Mouse (Mus musculus) embryonic facial prominence, embryonic 12.5 days (tissue): Measurements from ENCODE around the gene Npb. TPM values are rescaled to one million over a fixed set of nuclear protein-coding genes. Genes with fewer than 3 reads are reported as not detected.
"Not testable (repeated sequence)": the region's sequence is repeated elsewhere in the genome, so short reads cannot be mapped to it uniquely, and the experiment has no call there.

ENCODE experiments used
- ATAC-seq: fragments of 200-750 bp; cut with Nextera tagmentation; 2 replicates; pipeline ENCODE4 v1.8.0; 2017; ENCODE audit not compliant: insufficient number of reproducible peaks, insufficient read depth, low FRiP score, low TSS enrichment
- H3K27ac ChIP-seq: fragments of 300-500 bp; sonication (generic); 2 replicates; pipeline ENCODE4 v1.5.1; 2016; ENCODE audit warnings: mild to moderate bottlenecking
- H3K27me3 ChIP-seq: fragments of 300-500 bp; sonication (generic); 2 replicates; pipeline ENCODE4 v1.6.1; 2016; ENCODE audit warnings: mild to moderate bottlenecking, moderate library complexity
- H3K36me3 ChIP-seq: fragments of 300-500 bp; sonication (generic); 2 replicates; pipeline ENCODE4 v1.6.1; 2016; ENCODE audit warnings: mild to moderate bottlenecking
- H3K4me1 ChIP-seq: fragments of 300-500 bp; sonication (generic); 2 replicates; pipeline ENCODE4 v1.6.1; 2016
- H3K4me2 ChIP-seq: fragments of 300-500 bp; sonication (generic); replicated peaks from 2 replicates; pipeline ENCODE4 v1.6.1; 2016; ENCODE audit warnings: mild to moderate bottlenecking, moderate library complexity
- H3K4me3 ChIP-seq: fragments of 300-500 bp; sonication (generic); 2 replicates; pipeline ENCODE4 v1.5.1; 2016; ENCODE audit warnings: mild to moderate bottlenecking
- H3K9ac ChIP-seq: fragments of 300-500 bp; sonication (generic); 2 replicates; pipeline ENCODE4 v1.6.1; 2016; ENCODE audit warnings: mild to moderate bottlenecking, moderate library complexity
- H3K9me3 ChIP-seq: fragments of 300-500 bp; sonication (generic); 2 replicates; pipeline ENCODE4 v1.6.1; 2016; ENCODE audit warnings: mild to moderate bottlenecking, moderate library complexity
- WGBS: fragments of 180-500 bp; shearing (Covaris S2); methylation state at CpG from one replicate; pipeline ENCODE4 v1.1.7; 2016; 5-methylcytosine and 5-hydroxymethylcytosine counted together
- polyA plus RNA-seq: library from polyadenylated mRNA; unstranded; fragments of >200 nt; fragmentation: Nextera tagmentation; extraction: Ambion mirVana; gene quantifications from 2 replicates; pipeline ENCODE4 v1.2.1, GENCODE M21; 2016

Gene Npb
- polyA plus RNA-seq, 1 experiment from 2014 or later: 0.99 TPM

DNA sequence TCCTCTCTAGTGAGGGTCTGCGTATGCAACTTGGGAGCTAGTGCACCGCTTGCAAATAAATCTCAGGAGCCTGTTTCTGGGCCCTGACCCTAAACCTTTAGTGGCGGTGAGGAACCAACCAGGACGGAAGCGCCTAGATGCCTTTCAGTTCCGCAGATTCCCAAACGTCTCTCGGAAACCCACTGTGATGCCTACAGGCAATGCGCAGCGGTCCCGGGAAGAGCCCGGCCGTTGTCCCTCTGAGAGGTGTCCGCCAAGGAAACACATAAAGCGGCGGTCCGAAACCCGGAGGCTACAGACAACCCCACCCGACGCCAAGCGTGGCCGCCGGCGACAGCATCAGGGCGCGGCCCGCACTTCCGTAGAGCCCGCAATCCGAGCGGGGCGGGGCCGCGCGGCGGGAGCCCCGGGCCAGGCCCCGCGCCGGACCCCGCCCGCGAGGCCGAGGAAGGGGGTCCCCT lies 27.4 kb upstream of the Npb start:
- ATAC-seq: no peak
- Histone ChIP-seq H3K27me3 (no peaks in the 10 kb centered on the region), H3K9ac (peak overlapping the region; percentile 98), H3K4me1 (peaks cover 27% of the 10 kb centered on the region), H3K27ac (peak overlapping the region; percentile 92), H3K4me3 (peak overlapping the region; percentile 92), H3K4me2 (peak overlapping the region; percentile 95), H3K9me3 (no peaks in the 10 kb centered on the region; the same call in 1 of the 2 replicates), H3K36me3 (peaks cover 50% of the 10 kb centered on the region)
- 1% methylated on average over 42 of the region's 44 CpGs for WGBS

DNA sequence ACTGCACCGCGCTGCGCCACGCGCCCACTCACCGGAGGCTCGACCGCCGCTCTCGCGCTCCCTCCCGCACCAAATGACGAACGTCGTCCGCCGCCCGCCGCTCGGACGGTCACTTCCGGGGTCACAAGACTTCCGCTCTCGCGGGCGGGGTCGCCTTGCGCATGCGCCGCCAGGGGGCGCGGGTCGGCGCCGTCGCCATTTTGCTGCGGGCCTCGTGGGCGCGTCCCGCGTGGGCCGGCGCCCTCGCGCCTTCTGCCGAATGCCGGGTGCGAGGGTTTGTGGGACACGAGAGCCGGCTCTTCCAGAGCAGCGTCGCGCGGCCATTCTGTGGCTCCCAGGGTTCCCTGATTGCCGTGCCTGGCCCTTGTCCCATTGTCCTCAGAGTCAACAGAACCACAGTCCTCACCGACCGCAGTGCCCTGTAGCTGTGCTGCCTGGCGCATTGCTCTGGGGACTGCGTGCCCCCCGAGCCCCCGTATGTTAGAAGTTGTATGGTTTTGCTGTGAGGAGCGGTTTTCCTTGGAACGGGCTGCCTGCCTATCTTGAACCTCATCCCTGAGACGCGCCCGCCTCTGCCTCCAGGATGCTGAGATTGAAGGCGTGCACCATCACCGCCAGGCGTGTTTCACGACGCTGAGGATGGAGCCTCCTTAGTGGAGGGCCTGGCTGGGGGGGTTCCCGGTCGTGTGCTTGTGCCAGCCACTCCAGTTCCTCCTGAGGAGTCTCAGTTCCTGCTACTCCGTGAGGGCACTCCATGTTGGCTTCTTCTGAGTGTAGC lies 26.6 kb upstream of the Npb start, which contains the start of gene Arhgdia:
TSS of gene Arhgdia (minus strand) at position 135 of the 778 bp plus-strand sequence.
- WGBS: 5% methylated on average over 75 of the region's 75 CpGs
- no peaks in the 10 kb centered on the region; the same call in 1 of the 2 replicates for H3K9me3 ChIP-seq
- H3K36me3 ChIP-seq: peaks cover 58% of the 10 kb centered on the region
- H3K4me1 ChIP-seq: peaks cover 27% of the 10 kb centered on the region
- H3K9ac ChIP-seq: peak within 1 kb of the TSS; percentile 98
- H3K4me2 ChIP-seq: peak within 1 kb of the TSS; percentile 95
- peak within 1 kb of the TSS; percentile 92 for H3K4me3 ChIP-seq
- no peaks in the 10 kb centered on the region for H3K27me3 ChIP-seq
- 0 out of 2 replicates have a peak, but pooled peaks have one; percentile 25 for ATAC-seq
- peak within 1 kb of the TSS; percentile 92 for H3K27ac ChIP-seq

DNA sequence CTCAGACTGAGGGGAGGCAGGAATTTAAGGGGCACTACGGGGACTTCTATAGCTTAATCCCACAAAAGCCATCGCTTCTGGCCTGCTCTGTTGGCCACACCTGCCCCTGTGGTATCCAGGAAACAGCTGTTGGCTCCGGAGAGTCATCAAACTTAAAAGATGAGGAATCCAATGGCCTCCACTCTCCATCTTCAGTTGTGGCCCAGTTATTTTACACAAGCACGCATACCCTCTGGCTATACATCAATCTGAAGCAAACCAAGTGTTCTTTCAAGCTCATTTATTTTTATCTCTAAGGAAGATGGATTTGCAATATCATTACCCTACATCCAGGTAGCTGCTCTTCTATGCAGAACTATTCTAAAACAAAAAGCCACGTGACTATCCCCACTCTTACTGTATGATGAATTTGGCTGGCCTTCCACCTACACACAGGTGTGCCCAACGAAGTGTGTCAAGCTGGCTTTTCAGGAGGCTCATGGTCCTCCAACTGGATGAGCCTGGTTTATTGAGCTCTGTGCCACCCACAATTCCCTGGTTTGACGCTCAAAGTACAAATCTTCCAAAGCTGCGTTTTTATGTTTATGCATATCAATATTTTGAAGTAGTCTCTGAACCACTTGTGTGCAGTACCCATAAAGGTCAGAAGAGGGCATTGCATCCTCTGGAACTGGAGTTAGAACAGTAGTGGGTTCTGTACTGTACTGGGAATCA lies 25.9 kb upstream of the Npb start:
- ATAC-seq: no peak; the same call in 1 of the 2 replicates
- peaks cover 27% of the 10 kb centered on the region for H3K4me1 ChIP-seq
- peak overlapping the region; percentile 95 for H3K4me2 ChIP-seq
- no peaks in the 10 kb centered on the region for H3K27me3 ChIP-seq
- peak overlapping the region; percentile 92 for H3K27ac ChIP-seq
- no peaks in the 10 kb centered on the region; the same call in 1 of the 2 replicates for H3K9me3 ChIP-seq
- peak overlapping the region; percentile 98; the same call in 1 of the 2 replicates for H3K9ac ChIP-seq
- WGBS: 77% methylated on average over 8 of the region's 8 CpGs
- peak overlapping the region; percentile 92 for H3K4me3 ChIP-seq
- peaks cover 63% of the 10 kb centered on the region for H3K36me3 ChIP-seq

DNA sequence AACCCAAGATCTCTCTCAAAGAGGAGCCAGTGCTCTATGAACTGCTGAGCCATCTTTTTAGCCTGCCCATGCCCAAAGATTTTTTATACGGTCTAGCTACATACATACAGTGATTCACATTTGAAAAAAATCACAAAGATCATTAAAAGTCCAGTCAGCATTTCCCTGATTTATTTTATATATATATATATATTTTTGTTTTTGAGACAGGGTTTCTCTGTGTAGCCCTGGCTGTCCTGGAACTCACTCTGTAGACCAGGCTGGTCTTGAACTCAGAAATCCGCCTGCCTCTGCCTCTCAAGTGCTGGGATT lies 25.3 kb upstream of the Npb start:
- H3K9ac ChIP-seq, H3K27me3 ChIP-seq, ATAC-seq, H3K4me2 ChIP-seq, H3K4me3 ChIP-seq, H3K9me3 ChIP-seq, H3K27ac ChIP-seq: not testable (repeated sequence)
- Histone ChIP-seq H3K36me3 (peaks cover 60% of the 10 kb centered on the region), H3K4me1 (peaks cover 27% of the 10 kb centered on the region)
- WGBS: 96% methylated on average over 2 of the region's 2 CpGs

DNA sequence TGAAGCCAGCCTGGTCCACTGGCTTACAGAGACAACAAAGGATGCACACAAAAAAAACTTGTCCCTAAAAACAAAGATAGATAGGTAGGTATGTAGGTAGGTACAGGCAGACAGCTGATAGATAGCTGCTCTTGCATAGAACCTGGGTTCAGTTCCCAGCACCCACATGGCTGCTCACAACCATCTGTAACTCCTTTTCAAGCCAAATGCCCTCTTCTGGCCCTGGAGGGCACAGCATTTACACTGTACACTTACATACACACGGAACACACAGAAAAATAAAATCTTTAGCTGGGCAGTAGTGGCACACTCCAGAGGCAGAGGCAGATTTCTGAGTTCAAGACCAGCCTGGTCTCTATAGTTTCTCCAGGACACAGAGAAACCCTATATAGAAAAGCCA lies 24.3 kb upstream of the Npb start:
- Histone ChIP-seq H3K27me3 (no peaks in the 10 kb centered on the region), H3K36me3 (peaks cover 58% of the 10 kb centered on the region), H3K9me3 (no peaks in the 10 kb centered on the region; the same call in 1 of the 2 replicates), H3K9ac (no peak overlapping the region), H3K4me2 (no peak overlapping the region), H3K4me1 (peaks cover 24% of the 10 kb centered on the region), H3K27ac (no peak overlapping the region), H3K4me3 (no peak overlapping the region)
- 91% methylated on average over 1 of the region's 1 CpGs for WGBS
- no peak for ATAC-seq

DNA sequence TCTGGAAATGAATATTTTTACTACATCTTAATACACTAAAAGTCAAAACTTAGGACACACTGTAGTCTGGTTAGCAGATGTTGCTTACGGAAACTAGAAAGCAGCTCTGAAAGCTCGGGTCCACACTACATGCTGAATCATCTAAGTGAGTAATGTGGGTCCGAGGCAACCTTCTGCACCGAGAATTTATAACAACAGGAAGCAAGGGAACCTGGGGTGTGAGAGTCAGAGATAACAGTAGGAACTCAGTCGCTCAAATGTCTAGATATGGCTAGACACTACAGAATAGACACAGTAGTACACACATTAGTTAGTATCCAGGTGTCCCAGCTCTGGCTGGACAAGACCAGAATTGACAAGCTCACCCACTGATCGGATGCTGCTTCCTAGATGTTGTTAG lies 19.7 kb upstream of the Npb start:
- Histone ChIP-seq H3K27ac (no peak overlapping the region), H3K4me3 (no peak overlapping the region), H3K4me1 (no peaks in the 10 kb centered on the region), H3K9ac (no peak overlapping the region), H3K9me3 (no peaks in the 10 kb centered on the region; the same call in 1 of the 2 replicates), H3K27me3 (no peaks in the 10 kb centered on the region), H3K4me2 (no peak overlapping the region), H3K36me3 (peaks cover 85% of the 10 kb centered on the region)
- ATAC-seq: no peak
- WGBS: 93% methylated on average over 6 of the region's 6 CpGs

DNA sequence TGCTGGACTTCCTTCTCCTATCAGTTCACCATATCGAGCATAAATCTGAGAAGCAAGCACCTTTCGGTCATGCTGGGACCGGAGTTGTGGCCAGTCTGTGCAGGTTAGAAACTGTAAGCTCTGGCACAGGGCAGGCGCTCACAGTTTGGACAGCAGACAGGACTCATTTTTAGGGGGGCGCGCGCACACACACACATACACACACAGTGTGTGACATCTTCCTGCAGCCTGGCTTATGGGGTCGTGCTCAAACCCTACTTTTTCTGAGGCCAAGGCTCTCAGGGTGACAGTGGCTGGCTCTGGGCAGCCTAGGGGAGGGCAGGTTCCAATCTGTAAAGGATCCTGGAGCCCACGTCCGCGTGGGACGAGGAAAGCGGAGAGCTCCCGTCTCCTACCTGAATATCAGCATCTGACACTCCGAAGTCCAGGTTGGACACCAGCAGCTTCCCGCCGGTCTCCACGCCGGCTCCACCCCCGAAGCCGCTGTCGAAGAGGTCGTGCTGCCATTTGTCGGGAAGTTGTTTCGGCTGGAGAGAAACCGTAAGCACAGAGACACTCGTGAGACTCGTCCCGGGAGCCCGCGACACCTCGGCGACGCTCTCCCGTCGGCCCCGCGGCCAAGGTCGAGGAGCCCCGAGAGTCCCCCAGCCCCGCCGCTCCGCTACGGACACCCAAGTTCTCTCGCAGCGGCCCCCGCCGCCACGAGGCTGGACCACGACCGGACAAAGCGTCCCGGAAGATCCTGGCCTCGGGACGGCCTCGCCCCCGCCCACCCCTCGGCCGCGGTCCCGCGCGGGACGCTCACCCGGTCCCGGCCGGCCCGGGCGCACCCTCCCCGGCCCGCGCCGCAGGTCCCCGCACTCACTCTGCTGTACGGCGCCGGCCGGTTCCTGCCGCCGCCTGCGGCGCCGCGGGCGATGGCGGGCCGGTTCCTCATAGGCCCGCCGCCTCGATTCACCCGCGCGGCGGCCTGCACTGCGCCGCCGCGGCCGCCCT lies 10.7 kb upstream of the Npb start:
- peak overlapping the region; percentile 100 for H3K9ac ChIP-seq
- peak overlapping the region; percentile 93 for H3K27ac ChIP-seq
- ATAC-seq: peak; percentile 42
- WGBS: 5% methylated on average over 86 of the region's 99 CpGs
- no peaks in the 10 kb centered on the region for H3K9me3 ChIP-seq
- peaks cover 22% of the 10 kb centered on the region for H3K4me1 ChIP-seq
- H3K36me3 ChIP-seq: peaks cover 57% of the 10 kb centered on the region
- peak overlapping the region; percentile 99 for H3K4me3 ChIP-seq
- peak overlapping the region; percentile 97 for H3K4me2 ChIP-seq
- H3K27me3 ChIP-seq: no peaks in the 10 kb centered on the region

DNA sequence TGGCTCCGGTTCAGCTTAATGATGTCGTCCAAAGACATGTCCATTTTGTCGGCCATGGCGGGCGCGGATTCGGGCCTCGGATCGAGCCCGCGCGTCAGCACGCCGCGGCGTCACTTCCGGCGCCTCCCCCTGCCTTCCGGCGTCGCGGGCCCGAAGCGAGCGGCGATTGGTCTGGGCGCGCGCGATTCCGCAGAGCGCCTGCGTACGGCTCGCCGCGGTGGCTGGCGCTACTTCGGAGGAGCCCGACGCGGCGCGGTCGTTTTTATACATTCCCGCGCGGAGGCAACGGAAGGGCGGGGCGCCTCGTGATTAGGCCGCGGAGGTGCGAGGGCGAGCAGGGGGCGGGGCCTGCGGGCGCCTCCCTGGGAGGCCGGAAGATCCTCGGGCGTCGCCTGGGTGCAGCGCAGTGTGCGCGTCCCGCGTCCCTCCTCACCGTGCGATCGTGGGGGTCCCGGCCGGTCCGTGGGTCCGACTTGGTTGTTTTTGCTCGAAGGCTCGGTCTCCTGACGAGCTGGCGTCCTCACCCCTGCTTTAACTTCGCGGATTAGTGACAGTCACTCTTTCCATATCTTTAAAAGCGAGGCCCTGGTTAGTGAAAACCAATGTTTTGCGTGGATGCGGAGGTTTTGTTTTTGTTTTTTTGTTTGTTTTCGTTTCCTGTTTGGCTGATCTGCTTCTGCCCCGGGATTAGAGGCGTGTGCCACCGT lies 9.8 kb upstream of the Npb start, which contains the start of the genes Alyref and Anapc11:
TSS of gene Alyref (minus strand) at position 83 of the 707 bp plus-strand sequence.
TSS of gene Anapc11 (plus strand) at position 139 of the 707 bp plus-strand sequence.
- Histone ChIP-seq H3K36me3 (peaks cover 57% of the 10 kb centered on the region), H3K27me3 (no peaks in the 10 kb centered on the region), H3K27ac (peak within 1 kb of the TSS; percentile 93), H3K9me3 (no peaks in the 10 kb centered on the region), H3K9ac (peak within 1 kb of the TSS; percentile 100), H3K4me3 (peak within 1 kb of the TSS; percentile 99), H3K4me2 (peak within 1 kb of the TSS; percentile 97), H3K4me1 (peaks cover 22% of the 10 kb centered on the region)
- WGBS: under 1% methylated on average over 87 of the region's 88 CpGs
- ATAC-seq: peak; percentile 94

DNA sequence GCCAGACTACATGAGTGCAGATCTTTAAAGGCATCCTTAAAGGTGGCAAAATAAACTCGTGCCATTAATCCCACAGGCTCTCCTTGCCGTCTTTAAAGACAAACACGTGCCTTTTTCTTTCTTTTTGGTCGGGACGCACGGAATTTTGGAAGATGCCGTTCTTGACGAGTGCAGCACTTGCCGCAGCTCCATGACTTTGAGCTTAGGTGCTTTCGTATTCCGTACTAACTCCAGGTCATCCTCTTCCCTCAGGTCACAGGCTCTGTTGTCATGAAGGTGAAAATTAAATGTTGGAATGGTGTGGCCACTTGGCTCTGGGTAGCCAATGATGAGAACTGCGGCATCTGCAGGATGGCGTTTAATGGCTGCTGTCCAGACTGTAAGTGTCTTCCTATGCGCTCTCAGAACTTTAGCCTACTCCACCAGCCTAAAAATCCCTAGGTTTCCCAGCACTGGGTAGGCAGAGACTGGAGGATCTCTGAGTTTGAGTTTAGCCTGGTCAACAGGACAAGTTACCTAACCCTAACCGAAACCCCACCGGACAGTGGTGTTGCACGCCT lies 9.2 kb upstream of the Npb start:
- WGBS: 51% methylated on average over 17 of the region's 17 CpGs
- H3K36me3 ChIP-seq: peaks cover 57% of the 10 kb centered on the region
- peaks cover 22% of the 10 kb centered on the region for H3K4me1 ChIP-seq
- peak overlapping the region; percentile 97 for H3K4me2 ChIP-seq
- H3K9me3 ChIP-seq: no peaks in the 10 kb centered on the region
- peak overlapping the region; percentile 99 for H3K4me3 ChIP-seq
- ATAC-seq: no peak
- peak overlapping the region; percentile 86 for H3K27ac ChIP-seq
- no peaks in the 10 kb centered on the region for H3K27me3 ChIP-seq
- peak overlapping the region; percentile 100 for H3K9ac ChIP-seq

DNA sequence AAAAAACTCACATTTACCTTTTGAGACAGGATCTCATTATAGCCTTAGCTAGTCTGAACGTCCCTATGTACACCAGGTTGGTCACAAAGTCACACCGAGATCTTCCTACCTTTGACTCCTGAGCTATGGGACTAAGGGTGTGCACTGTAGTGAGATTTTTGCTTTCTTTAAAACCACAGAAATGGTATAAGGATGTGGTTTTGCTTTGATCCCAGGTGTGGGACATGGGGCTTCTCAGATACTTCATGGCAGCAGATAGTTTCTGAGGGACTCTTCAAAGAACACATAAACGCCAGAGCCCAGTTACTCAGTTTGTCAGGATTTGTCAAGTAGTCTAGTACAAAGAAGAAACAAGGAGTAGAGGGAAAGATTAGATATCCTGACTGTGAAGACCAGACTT lies 7.6 kb upstream of the Npb start:
- Histone ChIP-seq H3K4me1 (peaks cover 22% of the 10 kb centered on the region), H3K9ac (no peak overlapping the region), H3K36me3 (peaks cover 58% of the 10 kb centered on the region), H3K9me3 (no peaks in the 10 kb centered on the region), H3K4me3 (no peak overlapping the region), H3K27ac (no peak overlapping the region), H3K4me2 (no peak overlapping the region), H3K27me3 (no peaks in the 10 kb centered on the region)
- ATAC-seq: no peak
- 97% methylated on average over 3 of the region's 3 CpGs for WGBS
